Mouse (Mus musculus) hindbrain, embryonic 11.5 days (tissue): ENCODE results near the gene Sema3b. TPM values are rescaled to one million over a fixed set of nuclear protein-coding genes. Genes with fewer than 3 reads are reported as not detected.

Experiments used
- ATAC-seq: fragments of 200-750 bp; cut with Nextera tagmentation; 2 replicates; pipeline ENCODE4 v1.8.0; 2017; ENCODE audit warnings: mild to moderate bottlenecking, moderate TSS enrichment, moderate library complexity; ENCODE audit not compliant: low FRiP score
- DNase-seq: peaks from one replicate; pipeline ENCODE4 v3.0.0-alpha.2; 2015; ENCODE audit warnings: low spot score
- H3K27ac ChIP-seq: fragments of 300-500 bp; sonication (generic); 2 replicates; pipeline ENCODE4 v1.5.1; 2014; ENCODE audit warnings: mild to moderate bottlenecking, low read depth, low read length
- H3K27me3 ChIP-seq: fragments of 300-500 bp; sonication (generic); 2 replicates; pipeline ENCODE4 v1.6.1; 2014; ENCODE audit warnings: mild to moderate bottlenecking, low read length, moderate library complexity, mixed read lengths; ENCODE audit not compliant: control insufficient read depth, insufficient read depth
- H3K36me3 ChIP-seq: fragments of 300-500 bp; sonication (generic); 2 replicates; pipeline ENCODE4 v1.6.1; 2014; ENCODE audit warnings: mild to moderate bottlenecking, low read length, moderate library complexity, mixed read lengths; ENCODE audit not compliant: control insufficient read depth, insufficient read depth
- H3K4me1 ChIP-seq: fragments of 300-500 bp; sonication (generic); replicated peaks from 2 replicates; pipeline ENCODE4 v1.6.1; 2014; ENCODE audit warnings: low read length, mixed read lengths; ENCODE audit not compliant: control insufficient read depth, insufficient read depth
- H3K4me2 ChIP-seq: fragments of 300-500 bp; sonication (generic); replicated peaks from 2 replicates; pipeline ENCODE4 v1.6.1; 2014; ENCODE audit warnings: mild to moderate bottlenecking, low read depth, low read length
- H3K4me3 ChIP-seq: fragments of 300-500 bp; sonication (generic); 2 replicates; pipeline ENCODE4 v1.5.1; 2014; ENCODE audit warnings: low read depth, low read length
- H3K9ac ChIP-seq: fragments of 300-500 bp; sonication (generic); 2 replicates; pipeline ENCODE4 v1.6.1; 2014; ENCODE audit warnings: low read depth, low read length
- H3K9me3 ChIP-seq: fragments of 300-500 bp; sonication (generic); 2 replicates; pipeline ENCODE4 v1.6.1; 2016; ENCODE audit warnings: low read length; ENCODE audit not compliant: control insufficient read depth
- WGBS: fragments of 180-500 bp; shearing (Covaris S2); extraction: QIAGEN DNeasy Blood & Tissue Kit; methylation state at CpG from one replicate; pipeline ENCODE4 v1.1.7; 2014; 5-methylcytosine and 5-hydroxymethylcytosine counted together
- polyA plus RNA-seq: library from polyadenylated mRNA; unstranded; fragments of >200 nt; fragmentation: Nextera tagmentation; extraction: Ambion mirVana; gene quantifications from 2 replicates; pipeline ENCODE4 v1.2.1, GENCODE M21; 2014

Gene Sema3b
- polyA plus RNA-seq, 1 experiment from 2014 or later = 1.4 TPM

- H3K27ac ChIP-seq = no peak overlapping the region
- H3K4me1 ChIP-seq = peaks cover 13% of the 10 kb centered on the region
- no peak overlapping the region for H3K9ac ChIP-seq
- no peaks in the 10 kb centered on the region for H3K9me3 ChIP-seq
- H3K4me3 ChIP-seq = no peak overlapping the region
- 12% methylated on average over 10 of the region's 10 CpGs for WGBS
- H3K27me3 ChIP-seq = no peaks in the 10 kb centered on the region
- ATAC-seq (peak; percentile 34; the same call in 1 of the 2 replicates), DNase-seq (peak; percentile 98)
- no peak overlapping the region for H3K4me2 ChIP-seq
- H3K36me3 ChIP-seq = no peaks in the 10 kb centered on the region
Measured at GRCm38 (mm10) chr9:107602068-107602648, 6.9 kb downstream of the Sema3b start.

- 92% methylated on average over 11 of the region's 11 CpGs for WGBS
- no peak overlapping the region for H3K9ac ChIP-seq
- H3K27ac ChIP-seq = no peak overlapping the region
- no peak overlapping the region for H3K4me3 ChIP-seq
- H3K4me1 ChIP-seq = peaks cover 13% of the 10 kb centered on the region
- no peak overlapping the region for H3K4me2 ChIP-seq
- ATAC-seq = no peak
- H3K27me3 ChIP-seq = no peaks in the 10 kb centered on the region
- no peaks in the 10 kb centered on the region for H3K9me3 ChIP-seq
- no peaks in the 10 kb centered on the region for H3K36me3 ChIP-seq
- no peak for DNase-seq
Measured at GRCm38 (mm10) chr9:107601275-107601674, 7.8 kb downstream of the Sema3b start.

- Histone ChIP-seq H3K36me3 (no peaks in the 10 kb centered on the region), H3K27me3 (no peaks in the 10 kb centered on the region), H3K27ac (no peak overlapping the region), H3K9me3 (no peaks in the 10 kb centered on the region), H3K4me1 (peaks cover 13% of the 10 kb centered on the region), H3K4me2 (no peak overlapping the region), H3K9ac (no peak overlapping the region), H3K4me3 (no peak overlapping the region)
- WGBS = 82% methylated on average over 12 of the region's 12 CpGs
- DNase-seq (no peak), ATAC-seq (no peak)
Measured at GRCm38 (mm10) chr9:107600745-107601144, 8.3 kb downstream of the Sema3b start.

- H3K4me2 ChIP-seq = no peak overlapping the region
- ATAC-seq = no peak
- no peak overlapping the region for H3K27ac ChIP-seq
- no peak overlapping the region for H3K9ac ChIP-seq
- no peaks in the 10 kb centered on the region for H3K36me3 ChIP-seq
- no peaks in the 10 kb centered on the region for H3K9me3 ChIP-seq
- H3K4me3 ChIP-seq = no peak overlapping the region
- 71% methylated on average over 14 of the region's 14 CpGs for WGBS
- peaks cover 10% of the 10 kb centered on the region for H3K4me1 ChIP-seq
- no peak for DNase-seq
- H3K27me3 ChIP-seq = no peaks in the 10 kb centered on the region
Measured at GRCm38 (mm10) chr9:107599842-107600241, 9.2 kb downstream of the Sema3b start.

- Histone ChIP-seq H3K4me3 (no peak overlapping the region), H3K9ac (no peak overlapping the region), H3K9me3 (no peaks in the 10 kb centered on the region), H3K27ac (no peak overlapping the region), H3K27me3 (no peaks in the 10 kb centered on the region), H3K4me1 (peaks cover 7% of the 10 kb centered on the region; the same call in 1 of the 2 replicates), H3K36me3 (no peaks in the 10 kb centered on the region), H3K4me2 (no peak overlapping the region)
- ATAC-seq (no peak), DNase-seq (no peak)
- WGBS = 92% methylated on average over 9 of the region's 9 CpGs
Measured at GRCm38 (mm10) chr9:107599433-107599832, 9.6 kb downstream of the Sema3b start.

GRCm38 (mm10) chr9:107598385-107598784, 10.6 kb downstream of the Sema3b start:
- Histone ChIP-seq H3K9me3 (no peaks in the 10 kb centered on the region), H3K9ac (no peak overlapping the region), H3K4me1 (0 out of 2 replicates have a peak, but pooled peaks cover 2% of the 10 kb centered on the region), H3K27me3 (no peaks in the 10 kb centered on the region), H3K4me2 (no peak overlapping the region), H3K36me3 (no peaks in the 10 kb centered on the region), H3K27ac (no peak overlapping the region), H3K4me3 (no peak overlapping the region)
- DNase-seq (no peak), ATAC-seq (no peak)
- 77% methylated on average over 5 of the region's 5 CpGs for WGBS

GRCm38 (mm10) chr9:107596619-107597569, 12.1 kb downstream of the Sema3b start:
- no peak overlapping the region for H3K4me2 ChIP-seq
- no peak for ATAC-seq
- H3K4me1 ChIP-seq = no peaks in the 10 kb centered on the region
- DNase-seq = no peak
- no peaks in the 10 kb centered on the region for H3K9me3 ChIP-seq
- H3K27ac ChIP-seq = no peak overlapping the region
- 92% methylated on average over 11 of the region's 11 CpGs for WGBS
- no peaks in the 10 kb centered on the region for H3K27me3 ChIP-seq
- H3K36me3 ChIP-seq = no peaks in the 10 kb centered on the region
- no peak overlapping the region for H3K9ac ChIP-seq
- H3K4me3 ChIP-seq = no peak overlapping the region

- no peaks in the 10 kb centered on the region for H3K9me3 ChIP-seq
- no peaks in the 10 kb centered on the region for H3K4me1 ChIP-seq
- WGBS = 75% methylated on average over 8 of the region's 8 CpGs
- DNase-seq = no peak
- ATAC-seq = no peak
- H3K9ac ChIP-seq = no peak overlapping the region
- H3K4me3 ChIP-seq = no peak overlapping the region
- no peak overlapping the region for H3K4me2 ChIP-seq
- H3K27me3 ChIP-seq = no peaks in the 10 kb centered on the region
- H3K27ac ChIP-seq = no peak overlapping the region
- 0 out of 2 replicates have a peak, but pooled peaks cover 2% of the 10 kb centered on the region for H3K36me3 ChIP-seq
Measured at GRCm38 (mm10) chr9:107594281-107595062, 14.6 kb downstream of the Sema3b start.
